ENCODE assay signal across 9 mouse cellular contexts in the genomic region with DNA sequence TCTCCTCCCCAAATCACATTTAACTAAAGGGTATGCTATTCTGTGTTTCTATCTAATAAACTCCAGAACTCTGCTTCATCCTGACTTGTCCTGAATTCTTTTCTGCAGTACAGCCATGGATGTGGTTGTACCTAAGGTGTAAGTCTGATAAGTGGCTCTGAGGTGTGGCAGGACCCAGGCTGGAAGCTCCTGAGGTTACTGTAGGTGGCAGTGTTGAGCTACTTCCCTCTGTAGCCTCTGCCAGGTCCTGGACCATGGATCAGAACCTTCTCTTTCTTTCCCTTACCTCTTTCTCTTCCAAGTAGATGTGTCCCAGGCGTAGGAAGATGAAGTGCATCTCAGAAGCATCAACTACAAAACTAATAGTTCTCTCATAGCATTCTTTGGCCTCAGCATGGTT. TPM values are rescaled to one million over a fixed set of nuclear protein-coding genes. Genes with fewer than 3 reads are reported as not detected.
DNase-seq lines count a peak whose midpoint lies in the region; ATAC-seq and TF ChIP-seq lines count a peak whose summit lies in the region.
"Had no signal": no experiment of that assay in that cellular context is flagged by ENCODE, and none has a peak within 500 bp of the region (broad histone marks: within the 10 kb centered on the region; RNA-seq: fewer than 3 reads in every experiment).

No protein-coding gene starts in this region.

- no peak for TF ChIP-seq EP300 in MEL (IDR thresholded peaks at IDR 0.05; ENCODE audit: low read depth in 1 of 2, low read length in 2 of 2)

- DNase-seq in adrenal gland, postnatal 14 days: peak; percentile 67
- no peak for DNase-seq in adrenal gland, postnatal 4 days (ENCODE audit: low spot score in 2 of 2)
- DNase-seq in kidney, adult 9 months: peak; percentile 58
- DNase-seq in MEL (ENCODE audit: low read depth, low spot score): peak; percentile 72
- DNase-seq in Muller cell, postnatal 12 days (ENCODE audit: inconsistent ontology term): no peak

- no peak for TF ChIP-seq POLR2A in MEL (IDR thresholded peaks at IDR 0.05; ENCODE audit: control insufficient read depth in 1 of 2, insufficient read depth in 1 of 2, low read depth in 1 of 2, low read length in 2 of 2, poor library complexity in 1 of 2)

- H3K9me3 ChIP-seq in kidney, embryonic 15.5 days (replicated peaks): no peaks in the 10 kb centered on the region
- no peaks in the 10 kb centered on the region for H3K9me3 ChIP-seq in MEL (replicated peaks; ENCODE audit: insufficient read depth, low read length)
- no peaks in the 10 kb centered on the region for H3K9me3 ChIP-seq in kidney, embryonic 16.5 days (ENCODE audit: low read length)
- H3K9me3 ChIP-seq: midbrain, embryonic 12.5 days had no signal

- TF ChIP-seq RAD21 in MEL (IDR thresholded peaks at IDR 0.05; ENCODE audit: low read depth, low read length): peak; percentile 73

- no peak overlapping the region for H3K4me2 ChIP-seq in kidney, embryonic 15.5 days
- H3K4me2 ChIP-seq in kidney, embryonic 16.5 days (replicated peaks; ENCODE audit: low read depth, low read length): no peak overlapping the region
- H3K4me2 ChIP-seq: midbrain, embryonic 12.5 days had no signal

- 48% methylated on average over 1 of the region's 1 CpGs for WGBS in kidney, embryonic 15.5 days
- WGBS in kidney, embryonic 16.5 days: 55% methylated on average over 1 of the region's 1 CpGs

- no peak overlapping the region for H3K9ac ChIP-seq in kidney, embryonic 15.5 days
- H3K9ac ChIP-seq in MEL (ENCODE audit: control insufficient read depth, low read depth, low read length, poor library complexity, severe bottlenecking): no peak overlapping the region
- no peak overlapping the region for H3K9ac ChIP-seq in kidney, embryonic 16.5 days (replicated peaks; ENCODE audit: low read length)
- H3K9ac ChIP-seq: midbrain, embryonic 12.5 days had no signal

- TF ChIP-seq CTCF in MEL (IDR thresholded peaks at IDR 0.05 in 2 of 3, conservative IDR thresholded peaks at IDR 0.05 in 1 of 3; ENCODE audit: control insufficient read depth in 1 of 3, insufficient read depth in 1 of 3, low read depth in 2 of 3, low read length in 3 of 3, poor library complexity in 1 of 3, severe bottlenecking in 1 of 3): peak; percentile 79 to 87 (median 80)

- no peak overlapping the region for H3K4me3 ChIP-seq in kidney, embryonic 15.5 days (replicated peaks)
- H3K4me3 ChIP-seq in MEL (ENCODE audit: control insufficient read depth in 1 of 2, insufficient read depth in 1 of 2, low read depth in 2 of 2, low read length in 2 of 2): no peak overlapping the region
- no peak overlapping the region for H3K4me3 ChIP-seq in kidney, embryonic 16.5 days (ENCODE audit: low read length)
- H3K4me3 ChIP-seq: midbrain, embryonic 12.5 days had no signal

- H3K27ac ChIP-seq in kidney, embryonic 15.5 days: no peak overlapping the region
- no peak overlapping the region for H3K27ac ChIP-seq in MEL (ENCODE audit: control insufficient read depth, low read depth, low read length)
- no peak overlapping the region for H3K27ac ChIP-seq in kidney, embryonic 16.5 days (ENCODE audit: low read length)
- H3K27ac ChIP-seq: midbrain, embryonic 12.5 days had no signal

- no peaks in the 10 kb centered on the region for H3K36me3 ChIP-seq in kidney, embryonic 15.5 days
- no peaks in the 10 kb centered on the region for H3K36me3 ChIP-seq in MEL (ENCODE audit: control insufficient read depth in 1 of 2, insufficient read depth in 2 of 2, low read length in 2 of 2)
- no peaks in the 10 kb centered on the region for H3K36me3 ChIP-seq in kidney, embryonic 16.5 days (ENCODE audit: insufficient read depth, low read length)
- H3K36me3 ChIP-seq: midbrain, embryonic 12.5 days had no signal

- no peaks in the 10 kb centered on the region for H3K79me2 ChIP-seq in MEL (ENCODE audit: control insufficient read depth, insufficient read depth, low read length, poor library complexity)

- H3K4me1 ChIP-seq in kidney, embryonic 15.5 days: no peaks in the 10 kb centered on the region
- no peaks in the 10 kb centered on the region for H3K4me1 ChIP-seq in MEL (ENCODE audit: control insufficient read depth in 1 of 2, insufficient read depth in 2 of 2, low read length in 2 of 2)
- no peaks in the 10 kb centered on the region for H3K4me1 ChIP-seq in kidney, embryonic 16.5 days (ENCODE audit: insufficient read depth, low read length)
- H3K4me1 ChIP-seq: midbrain, embryonic 12.5 days had no signal

- no peaks in the 10 kb centered on the region for H3K27me3 ChIP-seq in kidney, embryonic 15.5 days
- H3K27me3 ChIP-seq in MEL (ENCODE audit: control insufficient read depth in 1 of 2, insufficient read depth in 2 of 2, low read length in 2 of 2): no peaks in the 10 kb centered on the region
- H3K27me3 ChIP-seq in kidney, embryonic 16.5 days (ENCODE audit: insufficient read depth, low read length): no peaks in the 10 kb centered on the region
- H3K27me3 ChIP-seq: midbrain, embryonic 12.5 days had no signal

- ATAC-seq in kidney, embryonic 15.5 days (replicated peaks; ENCODE audit: low FRiP score): no peak
- ATAC-seq in kidney, embryonic 16.5 days (ENCODE audit: low FRiP score, low TSS enrichment): 0 out of 2 replicates have a peak, but pooled peaks have one; percentile 19
- ATAC-seq in megakaryocyte-erythroid progenitor cell, adult 5-6 weeks (replicated peaks; ENCODE audit: low FRiP score, low TSS enrichment, poor library complexity, severe bottlenecking): peak; percentile 89

TF ChIP-seq in MEL, 35 proteins besides CTCF, POLR2A, EP300 and RAD21:
- peak; percentile 47; the same call in 1 of the 2 replicates for TF ChIP-seq ZC3H11A (IDR thresholded peaks at IDR 0.05; ENCODE audit: low read depth, low read length)
- peak; percentile 71 for TF ChIP-seq SMC3 (IDR thresholded peaks at IDR 0.05; ENCODE audit: low read depth, low read length)
- no peak for TF ChIP-seq NRF1 (IDR thresholded peaks at IDR 0.05; ENCODE audit: insufficient read depth, low read depth, low read length, poor library complexity, severe bottlenecking)

RNA-seq across cellular contexts. Expression of a gene that starts 6.6 kb away (rescaled TPM):
- total RNA-seq in adrenal gland, postnatal 14 days (2021): 83.3 and 86.4 TPM in 2 replicates
- 10 to 100 TPM; 73.0 to 74.9 TPM for total RNA-seq in adrenal gland, postnatal 4 days (2021)
- polyA plus RNA-seq in kidney, embryonic 15.5 days (2015; fragmentation: Nextera tagmentation; extraction: Ambion mirVana): 96.5 and 97.3 TPM in 2 replicates
- 119 and 132 TPM in 2 replicates for total RNA-seq in MEL (2012; rRNA removed)
- polyA plus RNA-seq in MEL (2012; ENCODE audit: insufficient read depth in 1 of 2, insufficient read length in 2 of 2, low read depth in 1 of 2, low replicate concordance in 2 of 2, missing spikeins in 1 of 2): 100 to 1,000 TPM in 1 of 2 experiments, not detected in 1; 112 TPM
- 90.7 and 95.7 TPM in 2 replicates for polyA plus RNA-seq in kidney, embryonic 16.5 days (2015; fragmentation: Nextera tagmentation; extraction: Ambion mirVana)
- 124 and 145 TPM in 2 replicates for total RNA-seq in megakaryocyte-erythroid progenitor cell, adult 5-6 weeks (2014; fragmentation: Nextera tagmentation)
- total RNA-seq in megakaryocyte-erythroid progenitor cell, adult 5-6 weeks (2017): 30.9 and 61.1 TPM in 2 replicates

RNA-seq across cellular contexts. Expression of a gene that starts 11.4 kb away (rescaled TPM):
- total RNA-seq in adrenal gland, postnatal 14 days (2021): 38.1 and 40.4 TPM in 2 replicates
- total RNA-seq in adrenal gland, postnatal 4 days (2021): 10 to 100 TPM; 58.4 to 62.8 TPM
- polyA plus RNA-seq in kidney, embryonic 15.5 days (2015; fragmentation: Nextera tagmentation; extraction: Ambion mirVana): 180 and 183 TPM in 2 replicates
- 125 and 138 TPM in 2 replicates for total RNA-seq in MEL (2012; rRNA removed)
- polyA plus RNA-seq in MEL (2012; ENCODE audit: insufficient read depth in 1 of 2, insufficient read length in 2 of 2, low read depth in 1 of 2, low replicate concordance in 2 of 2, missing spikeins in 1 of 2): 100 to 1,000 TPM; 114 to 385 TPM
- polyA plus RNA-seq in kidney, embryonic 16.5 days (2015; fragmentation: Nextera tagmentation; extraction: Ambion mirVana): 173 and 184 TPM in 2 replicates
- total RNA-seq in megakaryocyte-erythroid progenitor cell, adult 5-6 weeks (2014; fragmentation: Nextera tagmentation): 89.9 and 98.3 TPM in 2 replicates
- 251 and 309 TPM in 2 replicates for total RNA-seq in megakaryocyte-erythroid progenitor cell, adult 5-6 weeks (2017)

RNA-seq across cellular contexts. Expression of a gene that starts 52.0 kb away (rescaled TPM):
- total RNA-seq in adrenal gland, postnatal 14 days (2021): 1.1 and 2.0 TPM in 2 replicates
- 1 to 10 TPM; 1.7 to 5.2 TPM for total RNA-seq in adrenal gland, postnatal 4 days (2021)
- polyA plus RNA-seq in kidney, embryonic 15.5 days (2015; fragmentation: Nextera tagmentation; extraction: Ambion mirVana): 0.50 and 0.82 TPM in 2 replicates
- total RNA-seq in MEL (2012; rRNA removed): not detected in 2 replicates
- polyA plus RNA-seq in MEL (2012; ENCODE audit: insufficient read depth in 1 of 2, insufficient read length in 2 of 2, low read depth in 1 of 2, low replicate concordance in 2 of 2, missing spikeins in 1 of 2): under 1 TPM in 1 of 2 experiments, not detected in 1; 0.11 TPM
- 1.0 and 1.2 TPM in 2 replicates for polyA plus RNA-seq in kidney, embryonic 16.5 days (2015; fragmentation: Nextera tagmentation; extraction: Ambion mirVana)
- not detected in 2 replicates for total RNA-seq in megakaryocyte-erythroid progenitor cell, adult 5-6 weeks (2014; fragmentation: Nextera tagmentation)
- total RNA-seq in megakaryocyte-erythroid progenitor cell, adult 5-6 weeks (2017): not detected in 2 replicates

RNA-seq across cellular contexts. Expression of a gene that starts 52.1 kb away (rescaled TPM):
- 35.6 and 40.0 TPM in 2 replicates for total RNA-seq in adrenal gland, postnatal 14 days (2021)
- total RNA-seq in adrenal gland, postnatal 4 days (2021): 10 to 100 TPM; 37.2 to 44.3 TPM
- polyA plus RNA-seq in kidney, embryonic 15.5 days (2015; fragmentation: Nextera tagmentation; extraction: Ambion mirVana): 34.5 and 40.0 TPM in 2 replicates
- total RNA-seq in MEL (2012; rRNA removed): 16.1 and 18.9 TPM in 2 replicates
- 10 to 100 TPM in 1 of 2 experiments, not detected in 1; 25.8 TPM for polyA plus RNA-seq in MEL (2012; ENCODE audit: insufficient read depth in 1 of 2, insufficient read length in 2 of 2, low read depth in 1 of 2, low replicate concordance in 2 of 2, missing spikeins in 1 of 2)
- 36.9 TPM in 2 replicates for polyA plus RNA-seq in kidney, embryonic 16.5 days (2015; fragmentation: Nextera tagmentation; extraction: Ambion mirVana)
- total RNA-seq in megakaryocyte-erythroid progenitor cell, adult 5-6 weeks (2014; fragmentation: Nextera tagmentation): 16.3 and 21.6 TPM in 2 replicates
- total RNA-seq in megakaryocyte-erythroid progenitor cell, adult 5-6 weeks (2017): 21.6 and 37.3 TPM in 2 replicates

RNA-seq across cellular contexts. Expression of a gene that starts 52.1 kb away (rescaled TPM):
- 39.2 and 46.9 TPM in 2 replicates for total RNA-seq in adrenal gland, postnatal 14 days (2021)
- 10 to 100 TPM; 41.5 to 44.5 TPM for total RNA-seq in adrenal gland, postnatal 4 days (2021)
- 54.4 and 61.5 TPM in 2 replicates for polyA plus RNA-seq in kidney, embryonic 15.5 days (2015; fragmentation: Nextera tagmentation; extraction: Ambion mirVana)
- 58.8 and 64.9 TPM in 2 replicates for total RNA-seq in MEL (2012; rRNA removed)
- 10 to 100 TPM in 1 of 2 experiments, not detected in 1; 72.2 TPM for polyA plus RNA-seq in MEL (2012; ENCODE audit: insufficient read depth in 1 of 2, insufficient read length in 2 of 2, low read depth in 1 of 2, low replicate concordance in 2 of 2, missing spikeins in 1 of 2)
- 60.9 and 61.9 TPM in 2 replicates for polyA plus RNA-seq in kidney, embryonic 16.5 days (2015; fragmentation: Nextera tagmentation; extraction: Ambion mirVana)
- 68.2 and 69.1 TPM in 2 replicates for total RNA-seq in megakaryocyte-erythroid progenitor cell, adult 5-6 weeks (2014; fragmentation: Nextera tagmentation)
- total RNA-seq in megakaryocyte-erythroid progenitor cell, adult 5-6 weeks (2017): 81.3 and 85.9 TPM in 2 replicates

Comparison
In these comparisons a context has a peak if more than half of its experiments do, and no peak if none do; other contexts are left out.
1. DNase-seq: peak in adrenal gland, postnatal 14 days (single experiment), kidney, adult 9 months (single experiment) and MEL (single experiment); none in adrenal gland, postnatal 4 days (0 of 2) and Muller cell, postnatal 12 days (single experiment).